Mouse (Mus musculus): Measurements from ENCODE around the gene Nkx2-2.
"Not testable (repeated sequence)": the region's sequence is repeated elsewhere in the genome, so short reads cannot be mapped to it uniquely, and the experiment has no call there.

The Nkx2-2 gene

GRCm38 (mm10) chr2:147181304-147181665, 12.8 kb downstream of the Nkx2-2 start:
- no peak for DNase-seq

DNA sequence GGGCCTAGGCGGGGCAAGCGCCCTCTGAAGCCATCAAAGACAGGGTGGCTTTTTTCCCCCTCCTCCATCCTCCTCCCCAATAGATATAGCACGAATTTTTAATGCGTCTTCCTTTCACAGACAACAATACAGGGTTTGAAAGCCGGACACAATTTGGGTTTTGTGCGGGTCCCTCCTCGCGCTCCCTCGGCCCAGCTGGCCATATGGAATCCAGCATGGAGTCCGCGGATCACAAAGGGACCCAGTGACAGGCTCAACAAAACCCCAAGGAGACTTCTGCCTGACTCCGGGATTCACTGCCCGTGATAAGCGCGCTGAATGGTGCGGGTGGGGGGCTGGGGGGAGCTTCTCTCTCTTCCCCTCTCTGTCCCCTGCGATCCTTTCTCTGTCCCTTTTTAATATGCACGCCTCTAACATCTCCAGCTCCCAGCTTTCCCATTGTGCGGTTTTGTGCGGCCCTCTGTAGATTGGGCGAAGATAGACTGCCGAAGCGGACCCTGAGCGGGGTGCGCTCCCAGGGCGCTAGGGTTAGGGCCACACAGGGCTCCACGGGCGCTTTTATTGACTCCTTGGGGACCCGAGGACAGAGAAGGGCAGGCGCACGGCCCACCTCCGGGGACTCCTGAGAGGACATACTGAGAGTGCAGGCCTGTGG, 13.3 kb downstream of the Nkx2-2 start:
- DNase-seq, result peak; percentile 31

GRCm38 (mm10) chr2:147178091-147179059, 15.7 kb downstream of the Nkx2-2 start:
- DNase-seq, result peak; percentile 42

GRCm38 (mm10) chr2:147177672-147178071, 16.4 kb downstream of the Nkx2-2 start:
- peak; percentile 59 for DNase-seq

GRCm38 (mm10) chr2:147175296-147175695, 18.7 kb downstream of the Nkx2-2 start:
- DNase-seq, result no peak

GRCm38 (mm10) chr2:147173751-147174150, 20.3 kb downstream of the Nkx2-2 start:
- DNase-seq, result no peak

DNA sequence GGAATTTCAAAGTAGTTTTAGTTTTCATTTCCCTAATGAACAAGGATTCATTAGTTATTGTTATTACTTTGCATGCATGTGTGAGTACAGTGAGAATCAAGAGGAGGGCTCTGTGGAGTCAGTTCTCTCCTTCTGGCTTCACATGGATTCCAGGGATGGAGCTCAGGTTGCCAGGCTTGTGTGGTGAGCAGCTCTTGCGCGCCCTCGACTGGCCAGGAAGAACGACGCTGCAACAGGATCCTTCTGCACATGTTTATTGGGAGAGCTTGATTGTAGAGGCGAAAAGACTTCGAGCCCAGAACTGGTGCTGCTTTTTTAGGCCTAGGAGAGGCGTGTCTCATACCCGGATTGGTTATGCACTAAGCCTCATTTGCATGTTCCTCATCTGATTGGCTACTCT, 23.5 kb downstream of the Nkx2-2 start:
- DNase-seq, result not testable (repeated sequence)

GRCm38 (mm10) chr2:147165863-147166262, 28.2 kb downstream of the Nkx2-2 start:
- DNase-seq, result no peak

GRCm38 (mm10) chr2:147165376-147165775, 28.7 kb downstream of the Nkx2-2 start:
- no peak for DNase-seq

DNA sequence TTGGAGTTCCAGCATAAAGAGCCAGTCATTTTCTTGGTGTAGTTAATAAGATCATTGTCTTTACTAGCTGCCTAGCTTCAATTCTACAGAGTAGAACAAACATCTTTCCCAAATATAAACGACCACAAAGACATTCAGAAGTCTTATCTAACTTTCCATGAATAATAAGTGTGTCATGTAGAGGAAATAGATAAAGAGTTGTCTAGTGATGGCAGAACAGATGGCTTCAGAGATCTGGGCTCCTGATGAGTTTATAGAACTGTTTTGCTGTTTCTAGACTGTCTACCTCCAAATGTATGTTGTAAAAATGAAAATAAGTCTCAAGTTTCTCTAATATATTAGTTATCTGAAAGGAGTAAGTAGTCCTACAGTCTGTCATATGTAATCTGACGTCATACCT, 41.5 kb downstream of the Nkx2-2 start:
- no peak for DNase-seq
